Mouse (Mus musculus) midbrain, embryonic 11.5 days (tissue): ENCODE results near the gene Dcaf6. TPM values are rescaled to one million over a fixed set of nuclear protein-coding genes. Genes with fewer than 3 reads are reported as not detected.

ENCODE experiments used
- ATAC-seq: fragments of 200-750 bp; cut with Nextera tagmentation; 2 replicates; pipeline ENCODE4 v1.8.0; 2017; ENCODE audit warnings: moderate TSS enrichment, moderate library complexity; ENCODE audit not compliant: low FRiP score
- DNase-seq: peaks from one replicate; pipeline ENCODE4 v3.0.0; 2015; ENCODE audit warnings: low spot score; ENCODE audit errors: missing footprints
- H3K27ac ChIP-seq: fragments of 300-500 bp; sonication (generic); 2 replicates; pipeline ENCODE4 v1.5.1; 2014; ENCODE audit warnings: low read depth, low read length
- H3K27me3 ChIP-seq: fragments of 300-500 bp; sonication (generic); 2 replicates; pipeline ENCODE4 v1.6.1; 2014; ENCODE audit warnings: mild to moderate bottlenecking, low read length, moderate library complexity, mixed read lengths; ENCODE audit not compliant: control insufficient read depth, insufficient read depth
- H3K36me3 ChIP-seq: fragments of 300-500 bp; sonication (generic); 2 replicates; pipeline ENCODE4 v1.6.1; 2014; ENCODE audit warnings: mild to moderate bottlenecking, low read length, moderate library complexity, mixed read lengths; ENCODE audit not compliant: control insufficient read depth, insufficient read depth
- H3K4me1 ChIP-seq: fragments of 300-500 bp; sonication (generic); 2 replicates; pipeline ENCODE4 v1.6.1; 2014; ENCODE audit warnings: low read length; ENCODE audit not compliant: control insufficient read depth, insufficient read depth
- H3K4me2 ChIP-seq: fragments of 300-500 bp; sonication (generic); 2 replicates; pipeline ENCODE4 v1.6.1; 2014; ENCODE audit warnings: mild to moderate bottlenecking, moderate library complexity
- H3K4me3 ChIP-seq: fragments of 300-500 bp; sonication (generic); 2 replicates; pipeline ENCODE4 v1.5.1; 2014; ENCODE audit warnings: low read depth, low read length
- H3K9ac ChIP-seq: fragments of 300-500 bp; sonication (generic); 2 replicates; pipeline ENCODE4 v1.6.1; 2014; ENCODE audit warnings: low read length
- H3K9me3 ChIP-seq: fragments of 300-500 bp; sonication (generic); 2 replicates; pipeline ENCODE4 v1.6.1; 2016; ENCODE audit warnings: low read length; ENCODE audit not compliant: control insufficient read depth
- WGBS: fragments of 180-500 bp; shearing (Covaris S2); extraction: QIAGEN DNeasy Blood & Tissue Kit; methylation state at CpG from one replicate; pipeline ENCODE4 v1.1.7; 2014; 5-methylcytosine and 5-hydroxymethylcytosine counted together
- polyA plus RNA-seq: library from polyadenylated mRNA; unstranded; fragments of >200 nt; fragmentation: Nextera tagmentation; extraction: Ambion mirVana; gene quantifications from 2 replicates; pipeline ENCODE4 v1.2.1, GENCODE M21; 2014

The Dcaf6 gene
- polyA plus RNA-seq, 1 experiment from 2014 or later, result 9.8 TPM

DNA sequence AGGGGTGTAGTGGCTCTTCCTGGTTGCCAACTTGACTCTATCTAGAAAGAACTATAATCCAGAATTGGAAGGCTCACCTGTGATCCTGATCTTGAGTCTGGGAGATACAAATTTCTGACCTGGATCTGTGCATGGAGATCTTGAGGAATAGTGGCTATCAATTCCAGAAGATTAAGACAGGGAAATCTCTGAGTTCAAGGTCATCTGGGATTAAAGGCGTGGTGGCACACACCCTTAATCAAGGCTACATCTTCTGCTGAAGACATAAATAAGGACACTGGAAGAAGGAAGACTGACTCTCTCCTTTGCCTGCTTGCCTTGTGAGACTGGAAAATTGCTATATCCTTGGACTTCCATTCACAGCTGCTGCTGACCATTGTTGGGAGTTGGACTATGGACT lies 164.8 kb downstream of the Dcaf6 start, which contains the start of gene Gpr161:
Gpr161 (plus strand) TSS at position 301 of the 400 bp plus-strand sequence.
- Histone ChIP-seq H3K9ac (no peak within 1 kb of the TSS), H3K27ac (no peak within 1 kb of the TSS), H3K9me3 (no peaks in the 10 kb centered on the region), H3K36me3 (0 out of 2 replicates have a peak, but pooled peaks cover 3% of the 10 kb centered on the region), H3K4me1 (no peaks in the 10 kb centered on the region), H3K4me3 (no peak within 1 kb of the TSS), H3K27me3 (no peaks in the 10 kb centered on the region), H3K4me2 (no peak within 1 kb of the TSS)
- DNase-seq (no peak), ATAC-seq (no peak)
- WGBS, result 90% methylated on average over 1 of the region's 1 CpGs

- H3K27me3 ChIP-seq, result no peaks in the 10 kb centered on the region
- no peaks in the 10 kb centered on the region for H3K9me3 ChIP-seq
- no peak overlapping the region for H3K4me2 ChIP-seq
- H3K36me3 ChIP-seq, result 0 out of 2 replicates have a peak, but pooled peaks cover 3% of the 10 kb centered on the region
- no peaks in the 10 kb centered on the region for H3K4me1 ChIP-seq
- no peak for ATAC-seq
- no peak overlapping the region for H3K9ac ChIP-seq
- no peak overlapping the region for H3K4me3 ChIP-seq
- WGBS, result 92% methylated on average over 6 of the region's 6 CpGs
- H3K27ac ChIP-seq, result no peak overlapping the region
- no peak for DNase-seq
These were observed 168.7 kb downstream of the Dcaf6 start for GRCm38 (mm10) chr1:165291606-165292005.

- H3K36me3 ChIP-seq, result no peaks in the 10 kb centered on the region
- ATAC-seq, result no peak
- no peaks in the 10 kb centered on the region for H3K9me3 ChIP-seq
- no peak for DNase-seq
- 90% methylated on average over 4 of the region's 4 CpGs for WGBS
- H3K9ac ChIP-seq, result no peak overlapping the region
- no peak overlapping the region for H3K27ac ChIP-seq
- H3K4me1 ChIP-seq, result peaks cover 4% of the 10 kb centered on the region; the same call in 1 of the 2 replicates
- no peak overlapping the region for H3K4me3 ChIP-seq
- H3K27me3 ChIP-seq, result no peaks in the 10 kb centered on the region
- H3K4me2 ChIP-seq, result no peak overlapping the region
These were observed 170.4 kb downstream of the Dcaf6 start for GRCm38 (mm10) chr1:165289831-165290230.

DNA sequence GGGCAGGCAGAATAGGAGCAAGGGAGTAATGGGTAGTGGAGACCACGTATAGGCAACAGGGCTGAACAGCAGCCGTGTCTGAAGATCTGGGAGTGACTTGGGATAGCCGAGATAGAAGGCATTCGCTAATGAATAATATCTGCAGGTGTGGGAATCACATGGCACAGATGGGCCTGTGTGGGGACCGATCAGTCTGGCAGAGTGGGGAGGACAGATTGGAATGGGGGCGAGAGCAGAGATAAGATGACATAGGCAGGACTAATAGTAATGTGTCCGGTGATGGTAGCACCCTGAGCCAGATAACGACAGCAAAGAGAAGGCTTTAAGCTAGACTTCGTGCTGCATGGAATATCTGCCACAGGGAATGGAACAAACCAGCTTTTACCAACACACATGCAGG lies 172.1 kb downstream of the Dcaf6 start:
- no peak for ATAC-seq
- no peak overlapping the region for H3K9ac ChIP-seq
- peaks cover 9% of the 10 kb centered on the region for H3K4me1 ChIP-seq
- WGBS, result 96% methylated on average over 9 of the region's 9 CpGs
- no peak overlapping the region for H3K27ac ChIP-seq
- H3K9me3 ChIP-seq, result no peaks in the 10 kb centered on the region
- H3K4me3 ChIP-seq, result no peak overlapping the region
- H3K36me3 ChIP-seq, result no peaks in the 10 kb centered on the region
- DNase-seq, result no peak
- H3K4me2 ChIP-seq, result no peak overlapping the region
- H3K27me3 ChIP-seq, result no peaks in the 10 kb centered on the region

- 73% methylated on average over 7 of the region's 7 CpGs for WGBS
- no peak for ATAC-seq
- Histone ChIP-seq H3K27ac (no peak overlapping the region), H3K4me3 (no peak overlapping the region), H3K9ac (no peak overlapping the region), H3K9me3 (no peaks in the 10 kb centered on the region), H3K4me2 (no peak overlapping the region), H3K27me3 (no peaks in the 10 kb centered on the region), H3K36me3 (no peaks in the 10 kb centered on the region), H3K4me1 (peaks cover 24% of the 10 kb centered on the region)
- no peak for DNase-seq
These were observed 176.2 kb downstream of the Dcaf6 start for GRCm38 (mm10) chr1:165284096-165284495.

- 11% methylated on average over 7 of the region's 7 CpGs for WGBS
- H3K4me2 ChIP-seq, result peak overlapping the region; percentile 72
- peak overlapping the region; percentile 80 for H3K4me3 ChIP-seq
- H3K36me3 ChIP-seq, result no peaks in the 10 kb centered on the region
- DNase-seq (no peak), ATAC-seq (no peak)
- peak overlapping the region; percentile 95 for H3K9ac ChIP-seq
- H3K27ac ChIP-seq, result no peak overlapping the region
- H3K4me1 ChIP-seq, result peaks cover 24% of the 10 kb centered on the region
- H3K27me3 ChIP-seq, result no peaks in the 10 kb centered on the region
- H3K9me3 ChIP-seq, result no peaks in the 10 kb centered on the region
These were observed 177.3 kb downstream of the Dcaf6 start for GRCm38 (mm10) chr1:165282967-165283345.

- peak overlapping the region; percentile 80 for H3K27ac ChIP-seq
- ATAC-seq, result peak; percentile 75
- H3K9ac ChIP-seq, result peak overlapping the region; percentile 95
- peak overlapping the region; percentile 80 for H3K4me3 ChIP-seq
- peaks cover 24% of the 10 kb centered on the region for H3K4me1 ChIP-seq
- peak; percentile 97 for DNase-seq
- no peaks in the 10 kb centered on the region for H3K36me3 ChIP-seq
- H3K4me2 ChIP-seq, result peak overlapping the region; percentile 72
- no peaks in the 10 kb centered on the region for H3K9me3 ChIP-seq
- no peaks in the 10 kb centered on the region for H3K27me3 ChIP-seq
- under 1% methylated on average over 35 of the region's 35 CpGs for WGBS
These were observed 177.9 kb downstream of the Dcaf6 start for GRCm38 (mm10) chr1:165282222-165282966.

DNA sequence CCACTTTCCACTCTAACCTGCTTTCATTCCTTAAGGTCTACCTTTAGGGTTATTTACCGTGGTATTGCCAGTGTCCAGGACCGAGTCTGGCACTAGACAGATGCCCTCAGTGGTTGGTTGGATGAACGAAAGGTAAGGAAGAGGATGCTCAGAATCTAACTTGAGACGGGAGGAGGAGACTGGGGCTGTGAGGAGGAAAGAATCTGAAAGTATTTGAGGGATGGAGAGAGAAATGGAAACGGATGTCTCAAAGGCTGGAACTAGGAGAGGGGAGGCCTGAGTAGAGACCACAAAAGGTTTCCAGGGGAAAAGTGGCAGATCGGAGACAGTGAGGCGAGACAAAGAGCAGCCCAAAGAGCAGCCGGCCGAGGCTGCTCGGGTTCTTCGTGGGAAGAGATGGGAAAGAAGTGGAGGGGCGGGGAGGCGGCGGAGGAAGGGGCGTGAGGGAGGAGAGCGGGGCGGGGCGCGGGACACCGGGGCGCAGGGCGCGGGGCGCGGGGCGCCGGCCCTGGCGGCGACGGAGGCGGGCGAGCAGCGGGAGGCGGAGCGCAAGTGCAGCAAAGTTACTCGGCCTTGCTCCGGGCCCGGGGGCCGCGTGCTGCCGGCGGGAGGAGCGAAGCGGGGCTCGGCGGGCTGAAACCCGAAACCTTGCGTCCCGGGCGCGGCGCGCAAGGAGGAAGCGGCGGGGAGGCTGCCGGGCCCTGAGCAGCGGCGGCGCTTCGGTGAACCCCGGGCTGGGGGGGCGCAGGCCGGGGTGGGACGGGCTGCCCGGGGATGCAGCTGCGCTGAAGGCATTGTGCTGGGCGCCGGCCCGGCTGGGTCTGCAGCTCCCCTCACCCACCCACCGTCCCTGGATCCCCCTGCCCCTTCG lies 178.7 kb downstream of the Dcaf6 start:
- Histone ChIP-seq H3K36me3 (no peaks in the 10 kb centered on the region), H3K27ac (peak overlapping the region; percentile 80), H3K27me3 (no peaks in the 10 kb centered on the region), H3K4me3 (peak overlapping the region; percentile 80), H3K9ac (peak overlapping the region; percentile 95), H3K4me2 (peak overlapping the region; percentile 72), H3K9me3 (no peaks in the 10 kb centered on the region), H3K4me1 (peaks cover 24% of the 10 kb centered on the region)
- ATAC-seq, result peak; percentile 90
- DNase-seq, result peak; percentile 97
- under 1% methylated on average over 46 of the region's 71 CpGs for WGBS

DNA sequence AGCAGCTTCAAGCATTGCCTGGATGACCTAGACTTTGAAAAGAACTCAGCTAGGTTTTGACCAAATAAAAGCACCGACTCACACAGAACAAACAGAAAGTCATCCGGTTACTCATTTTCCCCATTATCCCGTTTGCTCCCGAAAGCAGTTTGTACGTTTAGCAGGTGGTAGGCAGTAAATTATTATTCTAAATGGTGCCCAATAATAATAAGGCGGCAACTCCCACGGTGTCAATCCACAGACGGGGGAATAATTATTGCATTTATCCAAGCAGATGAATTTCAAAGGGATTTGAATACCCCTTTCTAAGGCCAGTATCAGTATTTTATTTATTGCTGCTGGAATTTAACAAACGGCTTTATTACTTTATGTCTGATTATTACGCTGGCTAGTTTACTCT lies 179.5 kb downstream of the Dcaf6 start:
- WGBS, result 63% methylated on average over 10 of the region's 10 CpGs
- Histone ChIP-seq H3K4me3 (no peak overlapping the region; the same call in 1 of the 2 replicates), H3K36me3 (no peaks in the 10 kb centered on the region), H3K9me3 (no peaks in the 10 kb centered on the region), H3K27me3 (no peaks in the 10 kb centered on the region), H3K4me2 (peak overlapping the region; percentile 72), H3K9ac (peak overlapping the region; percentile 95), H3K27ac (no peak overlapping the region; the same call in 1 of the 2 replicates), H3K4me1 (peaks cover 24% of the 10 kb centered on the region)
- DNase-seq (no peak), ATAC-seq (no peak)
